Mouse (Mus musculus) liver, embryonic 15.5 days (tissue): Measurements from ENCODE around the gene Lrrc20. TPM values are rescaled to one million over a fixed set of nuclear protein-coding genes. Genes with fewer than 3 reads are reported as not detected.

Experiments
- ATAC-seq: fragments of 200-750 bp; cut with Nextera tagmentation; 2 replicates; pipeline ENCODE4 v1.8.0; 2017; ENCODE audit warnings: moderate number of reproducible peaks, mild to moderate bottlenecking, moderate library complexity; ENCODE audit not compliant: insufficient read depth
- H3K27ac ChIP-seq: fragments of 300-500 bp; sonication (generic); replicated peaks from 2 replicates; pipeline ENCODE4 v1.5.1; 2015; ENCODE audit warnings: mild to moderate bottlenecking, inconsistent platforms
- H3K27me3 ChIP-seq: fragments of 300-500 bp; sonication (generic); 2 replicates; pipeline ENCODE4 v1.6.1; 2015; ENCODE audit warnings: mild to moderate bottlenecking, inconsistent platforms
- H3K36me3 ChIP-seq: fragments of 300-500 bp; sonication (generic); replicated peaks from 2 replicates; pipeline ENCODE4 v1.6.1; 2015; ENCODE audit warnings: moderate library complexity, mild to moderate bottlenecking, inconsistent platforms
- H3K4me1 ChIP-seq: fragments of 300-500 bp; sonication (generic); replicated peaks from 2 replicates; pipeline ENCODE4 v1.6.1; 2015; ENCODE audit warnings: inconsistent platforms
- H3K4me2 ChIP-seq: fragments of 300-500 bp; sonication (generic); 2 replicates; pipeline ENCODE4 v1.6.1; 2015; ENCODE audit warnings: moderate library complexity, mild to moderate bottlenecking, inconsistent platforms
- H3K4me3 ChIP-seq: fragments of 300-500 bp; sonication (generic); replicated peaks from 2 replicates; pipeline ENCODE4 v1.5.1; 2015; ENCODE audit warnings: mild to moderate bottlenecking, inconsistent platforms
- H3K9ac ChIP-seq: fragments of 300-500 bp; sonication (generic); 2 replicates; pipeline ENCODE4 v1.6.1; 2015; ENCODE audit warnings: moderate library complexity, mild to moderate bottlenecking, inconsistent platforms
- H3K9me3 ChIP-seq: fragments of 300-500 bp; sonication (generic); replicated peaks from 2 replicates; pipeline ENCODE4 v1.6.1; 2016; ENCODE audit warnings: inconsistent platforms
- WGBS: fragments of 180-500 bp; shearing (Covaris S2); methylation state at CpG from one replicate; pipeline ENCODE4 v1.1.7; 2015; ENCODE audit warnings: mixed read lengths; ENCODE audit not compliant: insufficient replicate concordance; 5-methylcytosine and 5-hydroxymethylcytosine counted together
- polyA plus RNA-seq: library from polyadenylated mRNA; unstranded; fragments of >200 nt; fragmentation: Nextera tagmentation; extraction: Ambion mirVana; gene quantifications from 2 replicates; pipeline ENCODE4 v1.2.1, GENCODE M21; 2015

Lrrc20 gene
- polyA plus RNA-seq, 1 experiment from 2014 or later: 5.8 TPM

DNA sequence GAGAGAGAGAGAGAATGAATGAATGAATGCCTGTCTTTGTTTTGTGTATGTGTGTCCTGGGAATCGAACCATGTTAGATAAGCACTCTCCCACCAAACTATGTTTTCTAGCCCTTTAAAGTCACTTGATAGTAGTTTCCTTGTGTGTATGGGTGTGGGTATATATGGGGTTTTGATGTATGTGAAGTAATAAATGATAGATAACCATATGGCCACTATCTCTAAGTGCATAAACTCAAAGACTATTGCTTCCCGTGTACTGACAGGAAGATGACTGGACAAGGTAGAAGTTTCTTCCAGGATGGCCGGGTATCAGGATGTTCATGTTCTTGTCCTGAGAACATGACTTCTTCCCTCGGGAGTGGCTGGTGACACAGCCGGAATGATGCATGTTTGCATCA lies 41.3 kb downstream of the Lrrc20 start:
- Histone ChIP-seq H3K9me3 (no peaks in the 10 kb centered on the region), H3K27me3 (no peaks in the 10 kb centered on the region), H3K4me1 (peaks cover 30% of the 10 kb centered on the region), H3K36me3 (0 out of 2 replicates have a peak, but pooled peaks cover 5% of the 10 kb centered on the region), H3K4me3 (no peak overlapping the region), H3K9ac (no peak overlapping the region), H3K4me2 (no peak overlapping the region), H3K27ac (no peak overlapping the region)
- 37% methylated on average over 5 of the region's 5 CpGs for whole genome bisulfite sequencing
- ATAC-seq: peak; percentile 69

- Histone ChIP-seq H3K4me1 (peaks cover 30% of the 10 kb centered on the region), H3K9me3 (no peaks in the 10 kb centered on the region), H3K36me3 (0 out of 2 replicates have a peak, but pooled peaks cover 5% of the 10 kb centered on the region), H3K4me2 (no peak overlapping the region), H3K4me3 (no peak overlapping the region), H3K27ac (no peak overlapping the region), H3K27me3 (no peaks in the 10 kb centered on the region), H3K9ac (no peak overlapping the region)
- 60% methylated on average over 12 of the region's 12 CpGs for WGBS
- no peak for ATAC-seq
These were observed 41.9 kb downstream of the Lrrc20 start for GRCm38 (mm10) chr10:61517296-61518071.

GRCm38 (mm10) chr10:61518320-61518719 lies 42.7 kb downstream of the Lrrc20 start:
- ATAC-seq: no peak
- 83% methylated on average over 9 of the region's 9 CpGs for WGBS
- H3K4me3 ChIP-seq: no peak overlapping the region
- H3K9ac ChIP-seq: no peak overlapping the region
- H3K9me3 ChIP-seq: no peaks in the 10 kb centered on the region
- H3K27ac ChIP-seq: no peak overlapping the region
- H3K36me3 ChIP-seq: 0 out of 2 replicates have a peak, but pooled peaks cover 5% of the 10 kb centered on the region
- H3K4me1 ChIP-seq: peaks cover 30% of the 10 kb centered on the region
- H3K4me2 ChIP-seq: no peak overlapping the region
- H3K27me3 ChIP-seq: no peaks in the 10 kb centered on the region

DNA sequence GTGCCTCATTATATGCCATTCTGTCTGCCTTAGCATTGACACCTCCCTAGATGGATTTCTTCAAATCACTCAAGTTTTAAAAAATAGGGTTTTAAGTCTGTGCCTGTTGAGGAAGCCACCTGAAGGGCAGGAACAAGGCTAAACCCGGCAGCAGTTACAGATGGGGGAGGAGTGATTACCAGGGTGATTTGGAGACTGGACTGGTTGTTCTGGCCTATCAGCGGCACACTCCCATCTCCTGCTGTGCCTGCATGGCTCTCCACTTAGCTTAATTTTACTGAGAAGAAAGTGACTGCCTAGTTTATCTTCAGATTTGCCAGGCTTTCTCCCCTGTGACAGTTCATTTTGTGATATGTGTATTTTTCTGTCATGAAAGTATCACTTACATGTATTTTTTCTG lies 43.9 kb downstream of the Lrrc20 start:
- Histone ChIP-seq H3K27ac (no peak overlapping the region), H3K9ac (no peak overlapping the region), H3K36me3 (0 out of 2 replicates have a peak, but pooled peaks cover 5% of the 10 kb centered on the region), H3K27me3 (no peaks in the 10 kb centered on the region), H3K4me3 (no peak overlapping the region), H3K9me3 (no peaks in the 10 kb centered on the region), H3K4me2 (no peak overlapping the region), H3K4me1 (peaks cover 30% of the 10 kb centered on the region)
- no peak for ATAC-seq
- WGBS: 44% methylated on average over 2 of the region's 2 CpGs

DNA sequence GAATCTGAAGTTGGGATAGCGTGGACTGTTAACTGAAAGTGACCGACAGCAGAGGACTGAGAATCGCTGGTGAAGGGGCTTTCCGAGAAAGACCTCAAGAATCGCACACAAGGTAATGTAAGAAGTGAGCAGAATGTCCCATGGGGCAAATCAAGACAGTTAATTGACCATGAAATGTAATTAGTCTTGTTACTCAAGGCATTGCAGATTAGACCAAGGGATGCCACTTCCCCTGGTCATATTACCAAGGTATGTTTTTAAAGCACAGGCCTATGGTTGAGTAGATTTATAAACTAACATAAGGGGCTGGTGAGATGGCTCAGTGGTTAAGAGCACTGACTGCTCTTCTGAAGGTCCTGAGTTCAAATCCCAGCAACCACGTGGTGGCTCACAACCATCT lies 45.1 kb downstream of the Lrrc20 start:
- H3K27me3 ChIP-seq: no peaks in the 10 kb centered on the region
- no peak overlapping the region for H3K9ac ChIP-seq
- no peak overlapping the region for H3K4me3 ChIP-seq
- ATAC-seq: no peak
- no peak overlapping the region for H3K4me2 ChIP-seq
- H3K27ac ChIP-seq: no peak overlapping the region
- H3K4me1 ChIP-seq: peaks cover 29% of the 10 kb centered on the region
- H3K9me3 ChIP-seq: no peaks in the 10 kb centered on the region
- 83% methylated on average over 6 of the region's 6 CpGs for WGBS
- 0 out of 2 replicates have a peak, but pooled peaks cover 5% of the 10 kb centered on the region for H3K36me3 ChIP-seq

DNA sequence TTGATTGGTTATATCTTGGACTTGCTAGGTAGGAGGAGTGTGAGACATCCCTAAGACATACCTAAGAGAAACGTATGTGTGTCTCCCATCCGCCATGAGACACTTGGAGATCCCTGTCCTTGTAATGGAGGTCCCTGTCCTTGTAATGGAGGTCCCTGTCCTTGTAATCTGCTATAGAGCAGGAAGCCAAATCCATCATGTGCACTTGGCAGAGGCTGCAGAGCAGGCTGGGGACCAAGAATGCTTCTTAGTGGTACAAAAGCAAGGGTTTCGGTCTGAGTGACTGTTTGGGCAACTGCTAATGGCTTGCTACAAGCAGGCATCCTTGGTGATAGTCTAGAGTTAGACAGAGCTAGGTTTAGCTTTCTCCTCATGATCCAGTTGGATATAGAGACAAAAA lies 55.3 kb downstream of the Lrrc20 start:
- H3K27me3 ChIP-seq: no peaks in the 10 kb centered on the region
- ATAC-seq: no peak
- no peak overlapping the region for H3K27ac ChIP-seq
- H3K9me3 ChIP-seq: no peaks in the 10 kb centered on the region
- H3K36me3 ChIP-seq: 0 out of 2 replicates have a peak, but pooled peaks cover 8% of the 10 kb centered on the region
- H3K9ac ChIP-seq: no peak overlapping the region
- no peak overlapping the region for H3K4me3 ChIP-seq
- 79% methylated on average over 3 of the region's 3 CpGs for WGBS
- peaks cover 26% of the 10 kb centered on the region for H3K4me1 ChIP-seq
- H3K4me2 ChIP-seq: no peak overlapping the region

DNA sequence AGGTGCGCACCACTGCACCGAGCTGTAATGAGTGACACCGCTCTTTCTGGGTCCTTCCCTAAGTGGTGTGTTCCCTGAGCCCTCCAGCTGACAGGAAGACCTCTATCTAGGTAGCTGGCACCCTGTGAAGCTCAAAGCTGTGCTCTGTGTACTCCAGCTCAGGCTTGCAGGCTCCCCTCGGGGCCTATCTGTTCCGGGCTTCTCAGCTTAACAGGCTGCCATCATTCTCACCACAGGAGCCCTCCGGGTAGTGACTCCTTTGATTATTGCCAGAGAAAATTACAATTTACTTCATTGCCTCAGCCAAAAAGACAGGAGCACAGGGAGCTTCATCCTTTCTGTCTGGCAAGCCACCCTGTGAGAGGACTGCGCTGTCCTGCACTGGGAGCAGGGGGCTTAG lies 57.7 kb downstream of the Lrrc20 start:
- Histone ChIP-seq H3K27ac (no peak overlapping the region), H3K9me3 (no peaks in the 10 kb centered on the region), H3K36me3 (0 out of 2 replicates have a peak, but pooled peaks cover 2% of the 10 kb centered on the region), H3K4me2 (no peak overlapping the region), H3K4me1 (peaks cover 42% of the 10 kb centered on the region), H3K4me3 (no peak overlapping the region), H3K27me3 (no peaks in the 10 kb centered on the region), H3K9ac (no peak overlapping the region)
- WGBS: 81% methylated on average over 7 of the region's 7 CpGs
- no peak for ATAC-seq

DNA sequence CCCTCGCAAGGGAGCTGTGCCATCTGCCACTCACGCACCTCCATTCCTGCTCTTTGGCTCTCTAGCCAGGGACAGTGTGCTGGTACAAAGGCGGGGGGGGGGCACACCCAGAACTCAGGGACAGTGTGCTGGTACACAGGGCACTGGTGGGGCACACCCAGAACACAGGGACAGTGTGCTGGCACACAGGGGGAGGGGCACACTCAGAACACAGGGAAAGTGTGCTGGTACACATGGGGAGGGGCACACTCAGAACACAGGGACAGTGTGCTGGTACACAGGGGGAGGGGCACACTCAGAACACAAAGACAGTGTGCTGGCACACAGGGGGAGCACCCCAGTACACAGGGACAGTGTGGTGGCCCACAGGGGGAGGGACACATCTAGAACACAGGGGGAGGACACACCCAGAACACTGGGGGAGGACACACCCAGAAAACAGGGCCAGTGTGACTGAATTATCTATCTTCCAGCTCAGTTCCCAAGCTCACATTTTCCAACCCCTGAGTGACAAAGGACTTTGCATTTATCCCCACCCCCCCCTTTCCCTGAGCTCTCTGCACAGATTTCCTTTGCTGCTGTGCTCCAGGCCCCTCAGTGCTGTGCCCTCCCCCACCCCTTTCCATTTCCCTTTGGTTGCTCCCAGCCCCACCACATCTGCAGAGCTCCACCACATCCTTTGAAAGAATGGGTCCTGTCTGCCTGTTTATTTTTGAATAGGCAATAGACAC lies 58.9 kb downstream of the Lrrc20 start:
- H3K4me2 ChIP-seq: peak overlapping the region; percentile 33

GRCm38 (mm10) chr10:61535441-61535840 lies 59.8 kb downstream of the Lrrc20 start:
- H3K27ac ChIP-seq: no peak overlapping the region
- WGBS: 81% methylated on average over 4 of the region's 4 CpGs
- peaks cover 42% of the 10 kb centered on the region for H3K4me1 ChIP-seq

More for the DNA sequence above, 58.9 kb downstream of the Lrrc20 start:
- Histone ChIP-seq H3K9me3 (no peaks in the 10 kb centered on the region), H3K4me1 (peaks cover 42% of the 10 kb centered on the region), H3K4me3 (no peak overlapping the region), H3K27me3 (no peaks in the 10 kb centered on the region), H3K9ac (no peak overlapping the region), H3K27ac (no peak overlapping the region), H3K36me3 (no peaks in the 10 kb centered on the region)
- ATAC-seq: peak; percentile 84
- 72% methylated on average over 3 of the region's 3 CpGs for WGBS

DNA sequence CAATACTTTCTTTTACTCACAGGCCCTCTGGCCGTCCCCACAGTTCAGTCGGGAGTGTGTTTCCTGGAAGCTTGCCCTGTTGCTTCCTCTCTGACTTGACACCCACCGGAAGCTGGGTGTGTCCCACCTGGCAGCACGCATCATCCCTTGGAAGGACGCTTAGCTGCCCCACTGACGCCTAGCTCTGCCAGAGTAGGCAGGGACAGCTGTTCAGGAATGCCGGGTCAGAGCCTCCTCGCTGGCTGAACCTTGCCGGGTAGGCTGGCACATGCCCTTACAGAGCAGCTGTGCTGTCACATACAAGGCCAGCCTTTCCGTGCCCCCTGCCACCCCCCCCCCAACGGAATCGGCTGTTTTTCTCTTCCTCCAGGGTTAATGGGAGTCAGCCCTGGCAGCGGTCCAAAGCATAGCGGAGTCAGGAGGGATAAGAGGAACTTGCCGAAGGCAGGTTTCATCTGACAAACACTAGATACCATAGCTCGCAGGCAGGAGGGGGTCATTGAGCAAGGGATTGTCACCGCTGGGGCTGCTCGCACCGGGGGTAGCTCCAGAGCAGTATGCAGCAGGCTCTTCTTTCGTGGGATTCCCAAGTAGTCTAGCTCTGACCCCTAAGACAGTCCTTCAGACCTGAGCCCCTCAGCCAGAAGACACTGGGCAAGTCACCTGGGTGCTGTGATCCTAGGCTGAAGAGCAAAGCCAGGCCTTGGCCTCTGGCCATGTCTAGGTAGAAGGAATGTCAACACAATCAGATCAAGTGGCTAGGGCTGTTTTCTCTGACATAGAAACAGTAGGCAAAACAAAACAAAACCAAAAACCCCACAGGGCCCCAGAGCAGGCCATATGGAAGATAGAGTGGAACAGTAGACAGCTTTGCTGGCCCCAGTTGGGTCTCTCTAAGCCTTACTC lies 60.8 kb downstream of the Lrrc20 start:
- ATAC-seq: peak; percentile 35
- Histone ChIP-seq H3K9me3 (no peaks in the 10 kb centered on the region), H3K27ac (peak overlapping the region; percentile 53; the same call in 1 of the 2 replicates), H3K4me3 (no peak overlapping the region), H3K27me3 (no peaks in the 10 kb centered on the region), H3K4me1 (peaks cover 42% of the 10 kb centered on the region), H3K9ac (no peak overlapping the region), H3K4me2 (peak overlapping the region; percentile 33), H3K36me3 (no peaks in the 10 kb centered on the region)
- WGBS: 39% methylated on average over 20 of the region's 20 CpGs

More at GRCm38 (mm10) chr10:61535441-61535840, 59.8 kb downstream of the Lrrc20 start:
- ATAC-seq: no peak
- Histone ChIP-seq H3K36me3 (no peaks in the 10 kb centered on the region), H3K9ac (no peak overlapping the region), H3K27me3 (no peaks in the 10 kb centered on the region), H3K4me2 (no peak overlapping the region), H3K4me3 (no peak overlapping the region), H3K9me3 (no peaks in the 10 kb centered on the region)
